In the genomic region with DNA sequence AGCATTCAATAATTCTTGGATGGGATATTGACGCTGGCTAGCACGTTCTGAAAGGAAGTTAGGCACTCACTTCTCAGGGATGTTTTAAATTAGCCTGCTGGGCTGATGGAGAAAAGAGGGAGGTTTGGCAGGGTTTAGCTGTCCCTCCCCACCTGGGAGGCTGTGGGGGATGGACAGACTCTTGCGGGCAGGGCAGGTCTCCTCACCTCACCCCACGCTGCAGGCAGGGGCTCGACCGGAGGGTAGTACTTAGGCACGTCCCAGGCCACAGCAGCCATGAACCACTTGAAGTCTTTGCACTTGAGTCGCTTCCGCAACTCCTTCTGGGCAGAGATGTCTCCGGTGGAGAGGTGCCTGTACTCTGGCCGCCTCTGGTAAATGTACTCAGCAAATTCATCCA, we compare ENCODE assay signal across 13 mouse cellular contexts.
DNase-seq lines count a peak whose midpoint lies in the region; ATAC-seq and TF ChIP-seq lines count a peak whose summit lies in the region.
"Had no signal": no experiment of that assay in that cellular context is flagged by ENCODE, and none has a peak within 500 bp of the region (broad histone marks: within the 10 kb centered on the region; RNA-seq: fewer than 3 reads in every experiment).

No protein-coding gene starts in this region.

- ATAC-seq in hindbrain, postnatal 0 days = 0 out of 2 replicates have a peak, but pooled peaks have one; percentile 29
- no peak for ATAC-seq in hindbrain, embryonic 12.5 days (ENCODE audit: low FRiP score)
- ATAC-seq in forebrain, embryonic 12.5 days (ENCODE audit: low FRiP score) = peak; percentile 49; the same call in 1 of the 2 replicates
- no peak; the same call in 1 of the 2 replicates for ATAC-seq in midbrain, embryonic 14.5 days (ENCODE audit: low FRiP score, low TSS enrichment)
- no peak for ATAC-seq in granulocyte monocyte progenitor cell, adult 5-6 weeks (replicated peaks; ENCODE audit: poor library complexity, severe bottlenecking)
- ATAC-seq: liver, embryonic 12.5 days had no signal

- WGBS in hindbrain, postnatal 0 days = 61% methylated on average over 11 of the region's 11 CpGs
- WGBS in hindbrain, embryonic 12.5 days = 56% methylated on average over 11 of the region's 11 CpGs
- WGBS in forebrain, embryonic 12.5 days = 39% methylated on average over 11 of the region's 11 CpGs
- 53% methylated on average over 11 of the region's 11 CpGs for WGBS in midbrain, embryonic 14.5 days

- no peak for TF ChIP-seq CTCF in hindbrain, postnatal 0 days (IDR thresholded peaks at IDR 0.05; ENCODE audit: low read depth)

- H3K36me3 ChIP-seq in hindbrain, postnatal 0 days (ENCODE audit: insufficient read depth, low read length) = no peaks in the 10 kb centered on the region
- no peaks in the 10 kb centered on the region for H3K36me3 ChIP-seq in hindbrain, embryonic 12.5 days
- no peaks in the 10 kb centered on the region for H3K36me3 ChIP-seq in forebrain, embryonic 12.5 days (replicated peaks)
- H3K36me3 ChIP-seq in midbrain, embryonic 14.5 days (ENCODE audit: control insufficient read depth, insufficient read depth, low read length) = no peaks in the 10 kb centered on the region
- H3K36me3 ChIP-seq: liver, embryonic 12.5 days had no signal

- H3K9me3 ChIP-seq in hindbrain, postnatal 0 days (ENCODE audit: low read length) = no peaks in the 10 kb centered on the region
- H3K9me3 ChIP-seq in hindbrain, embryonic 12.5 days (replicated peaks) = no peaks in the 10 kb centered on the region
- no peaks in the 10 kb centered on the region for H3K9me3 ChIP-seq in forebrain, embryonic 12.5 days
- no peaks in the 10 kb centered on the region for H3K9me3 ChIP-seq in midbrain, embryonic 14.5 days (ENCODE audit: control insufficient read depth, low read length)
- H3K9me3 ChIP-seq: liver, embryonic 12.5 days had no signal

- H3K9ac ChIP-seq in hindbrain, postnatal 0 days (replicated peaks; ENCODE audit: low read length) = no peak overlapping the region
- no peak overlapping the region for H3K9ac ChIP-seq in hindbrain, embryonic 12.5 days
- H3K9ac ChIP-seq in forebrain, embryonic 12.5 days = peak overlapping the region; percentile 17; the same call in 1 of the 2 replicates
- H3K9ac ChIP-seq in midbrain, embryonic 14.5 days (replicated peaks; ENCODE audit: low read length) = no peak overlapping the region
- H3K9ac ChIP-seq: liver, embryonic 12.5 days had no signal

- no peak overlapping the region for H3K27ac ChIP-seq in hindbrain, postnatal 0 days
- no peak overlapping the region for H3K27ac ChIP-seq in hindbrain, embryonic 12.5 days
- H3K27ac ChIP-seq in forebrain, embryonic 12.5 days = no peak overlapping the region
- H3K27ac ChIP-seq in midbrain, embryonic 14.5 days (replicated peaks; ENCODE audit: low read depth, low read length) = no peak overlapping the region
- H3K27ac ChIP-seq: heart, adult 2 months; liver, embryonic 12.5 days had no signal

- peak overlapping the region; percentile 21; the same call in 1 of the 2 replicates for H3K4me2 ChIP-seq in hindbrain, postnatal 0 days (ENCODE audit: low read depth, low read length)
- H3K4me2 ChIP-seq in hindbrain, embryonic 12.5 days (replicated peaks) = no peak overlapping the region
- peak overlapping the region; percentile 40 for H3K4me2 ChIP-seq in forebrain, embryonic 12.5 days
- peak overlapping the region; percentile 36 for H3K4me2 ChIP-seq in midbrain, embryonic 14.5 days (ENCODE audit: low read length)
- H3K4me2 ChIP-seq: liver, embryonic 12.5 days had no signal

- H3K27me3 ChIP-seq in hindbrain, postnatal 0 days (ENCODE audit: insufficient read depth, low read length) = no peaks in the 10 kb centered on the region
- H3K27me3 ChIP-seq in hindbrain, embryonic 12.5 days = no peaks in the 10 kb centered on the region
- 0 out of 2 replicates have a peak, but pooled peaks cover 5% of the 10 kb centered on the region for H3K27me3 ChIP-seq in forebrain, embryonic 12.5 days
- no peaks in the 10 kb centered on the region for H3K27me3 ChIP-seq in midbrain, embryonic 14.5 days (ENCODE audit: control insufficient read depth, insufficient read depth, low read length)

- DNase-seq in cerebellum, adult 11-12 months = peak; percentile 54
- no peak for DNase-seq in cerebellum, postnatal 4 days (ENCODE audit: low spot score in 2 of 2)
- no peak for DNase-seq in hindbrain, postnatal 0 days (ENCODE audit: low spot score)
- DNase-seq in midbrain, embryonic 14.5 days = peak; percentile 15
- DNase-seq in adrenal gland, adult (ENCODE audit: inconsistent age in 2 of 2, low spot score in 1 of 2) = no peak
- DNase-seq: adrenal gland, adult 2 months; heart, adult 2 months; thymus, adult 2 months had no signal

- H3K4me1 ChIP-seq in hindbrain, postnatal 0 days (ENCODE audit: insufficient read depth, low read length) = 0 out of 2 replicates have a peak, but pooled peaks cover 6% of the 10 kb centered on the region
- H3K4me1 ChIP-seq in hindbrain, embryonic 12.5 days = no peaks in the 10 kb centered on the region
- peaks cover 16% of the 10 kb centered on the region for H3K4me1 ChIP-seq in forebrain, embryonic 12.5 days
- H3K4me1 ChIP-seq in midbrain, embryonic 14.5 days (ENCODE audit: control insufficient read depth, insufficient read depth, low read length) = peaks cover 16% of the 10 kb centered on the region
- H3K4me1 ChIP-seq: liver, embryonic 12.5 days had no signal

- no peak overlapping the region for H3K4me3 ChIP-seq in hindbrain, postnatal 0 days (ENCODE audit: low read length)
- H3K4me3 ChIP-seq in hindbrain, embryonic 12.5 days = no peak overlapping the region
- no peak overlapping the region for H3K4me3 ChIP-seq in forebrain, embryonic 12.5 days (replicated peaks)
- H3K4me3 ChIP-seq in midbrain, embryonic 14.5 days (replicated peaks; ENCODE audit: low read depth, low read length) = no peak overlapping the region
- H3K4me3 ChIP-seq: heart, adult 2 months; liver, embryonic 12.5 days; myocyte had no signal

Comparison
In these comparisons a context has a peak if more than half of its experiments do, and no peak if none do; other contexts are left out.
1. DNase-seq: peak in cerebellum, adult 11-12 months (single experiment) and midbrain, embryonic 14.5 days (single experiment); none in cerebellum, postnatal 4 days (0 of 2), hindbrain, postnatal 0 days (single experiment) and adrenal gland, adult (0 of 2).
2. ATAC-seq: peak in hindbrain, postnatal 0 days (single experiment) and forebrain, embryonic 12.5 days (single experiment); none in hindbrain, embryonic 12.5 days (single experiment), midbrain, embryonic 14.5 days (single experiment) and granulocyte monocyte progenitor cell, adult 5-6 weeks (single experiment).